17 mouse cellular contexts compared by ENCODE assay signal in genomic region chr4:31697769-31698505, GRCm38 (mm10).
DNase-seq lines count a peak whose midpoint lies in the region; ATAC-seq and TF ChIP-seq lines count a peak whose summit lies in the region.
"Had no signal": no experiment of that assay in that cellular context is flagged by ENCODE, and none has a peak within 500 bp of the region (broad histone marks: within the 10 kb centered on the region; RNA-seq: fewer than 3 reads in every experiment).

No protein-coding gene starts in this region.

- peak overlapping the region; percentile 63; the same call in 1 of the 2 replicates for H3K27ac ChIP-seq in kidney, postnatal 0 days
- H3K27ac ChIP-seq in embryonic facial prominence, embryonic 14.5 days (replicated peaks; ENCODE audit: low read depth, low read length), result no peak overlapping the region
- H3K27ac ChIP-seq in limb, embryonic 13.5 days, result no peak overlapping the region
- H3K27ac ChIP-seq: heart, embryonic 13.5 days; liver, embryonic 14.5 days had no signal

- no peaks in the 10 kb centered on the region for H3K36me3 ChIP-seq in kidney, postnatal 0 days (ENCODE audit: insufficient read depth, low read length)
- H3K36me3 ChIP-seq in embryonic facial prominence, embryonic 14.5 days (ENCODE audit: control insufficient read depth, insufficient read depth, low read length), result no peaks in the 10 kb centered on the region
- H3K36me3 ChIP-seq in limb, embryonic 13.5 days, result no peaks in the 10 kb centered on the region
- H3K36me3 ChIP-seq: heart, embryonic 13.5 days had no signal

- TF ChIP-seq CTCF in kidney, postnatal 0 days (IDR thresholded peaks at IDR 0.05; ENCODE audit: low read depth), result no peak

- DNase-seq in kidney, postnatal 0 days (ENCODE audit: low spot score), result peak; percentile 78
- DNase-seq in kidney, adult 18-20 months, result no peak
- DNase-seq in embryo, embryonic 10.5 days (ENCODE audit: low spot score), result peak; percentile 42
- peak; percentile 45 for DNase-seq in embryonic facial prominence, embryonic 14.5 days (ENCODE audit: low spot score)
- DNase-seq in frontal cortex, postnatal 25 days (ENCODE audit: low spot score in 2 of 2), result no peak
- no peak for DNase-seq in gastrocnemius, postnatal 10 days
- DNase-seq in lung, postnatal 25 days (ENCODE audit: low spot score), result no peak
- DNase-seq: adrenal gland, postnatal 36 days; cerebellum, postnatal 14 days; forebrain, postnatal 0 days; gastrocnemius, postnatal 36 days; kidney, postnatal 14 days; lung, postnatal 14 days; thymus, adult 18-20 months had no signal

- H3K4me1 ChIP-seq in kidney, postnatal 0 days (replicated peaks; ENCODE audit: insufficient read depth, low read length), result no peaks in the 10 kb centered on the region
- H3K4me1 ChIP-seq in embryonic facial prominence, embryonic 14.5 days (ENCODE audit: control insufficient read depth, insufficient read depth, low read length), result no peaks in the 10 kb centered on the region
- peaks cover 16% of the 10 kb centered on the region for H3K4me1 ChIP-seq in limb, embryonic 13.5 days
- H3K4me1 ChIP-seq: heart, embryonic 13.5 days had no signal

- 24% methylated on average over 9 of the region's 9 CpGs for WGBS in kidney, postnatal 0 days
- WGBS in embryonic facial prominence, embryonic 14.5 days, result 42% methylated on average over 9 of the region's 9 CpGs
- WGBS in limb, embryonic 13.5 days, result 13% methylated on average over 9 of the region's 9 CpGs

- H3K9me3 ChIP-seq in kidney, postnatal 0 days (replicated peaks; ENCODE audit: low read length), result no peaks in the 10 kb centered on the region
- no peaks in the 10 kb centered on the region for H3K9me3 ChIP-seq in embryonic facial prominence, embryonic 14.5 days (ENCODE audit: control insufficient read depth, low read length)
- H3K9me3 ChIP-seq in limb, embryonic 13.5 days, result no peaks in the 10 kb centered on the region; the same call in 1 of the 2 replicates
- H3K9me3 ChIP-seq: heart, embryonic 13.5 days had no signal

- ATAC-seq in kidney, postnatal 0 days (replicated peaks; ENCODE audit: low FRiP score, low read depth), result peak; percentile 74; the same call in 1 of the 2 replicates
- no peak; the same call in 1 of the 2 replicates for ATAC-seq in embryonic facial prominence, embryonic 14.5 days (ENCODE audit: low read depth)
- ATAC-seq in limb, embryonic 13.5 days (ENCODE audit: low FRiP score, low read depth), result peak; percentile 64
- ATAC-seq: forebrain, postnatal 0 days had no signal

- H3K4me2 ChIP-seq in kidney, postnatal 0 days (ENCODE audit: low read length), result no peak overlapping the region
- H3K4me2 ChIP-seq in embryonic facial prominence, embryonic 14.5 days (ENCODE audit: low read depth, low read length), result no peak overlapping the region
- H3K4me2 ChIP-seq in limb, embryonic 13.5 days (replicated peaks), result peak overlapping the region; percentile 27
- H3K4me2 ChIP-seq: heart, embryonic 13.5 days had no signal

- H3K9ac ChIP-seq in kidney, postnatal 0 days (ENCODE audit: low read depth, low read length), result no peak overlapping the region
- H3K9ac ChIP-seq in embryonic facial prominence, embryonic 14.5 days (ENCODE audit: low read depth, low read length), result no peak overlapping the region
- H3K9ac ChIP-seq in limb, embryonic 13.5 days, result no peak overlapping the region
- H3K9ac ChIP-seq: forebrain, postnatal 0 days; heart, embryonic 13.5 days; liver, embryonic 14.5 days had no signal

- no peaks in the 10 kb centered on the region for H3K27me3 ChIP-seq in kidney, postnatal 0 days (ENCODE audit: insufficient read depth, low read length)
- no peaks in the 10 kb centered on the region for H3K27me3 ChIP-seq in embryonic facial prominence, embryonic 14.5 days (replicated peaks; ENCODE audit: control insufficient read depth, insufficient read depth, low read length)
- H3K27me3 ChIP-seq in limb, embryonic 13.5 days, result no peaks in the 10 kb centered on the region
- H3K27me3 ChIP-seq: heart, embryonic 13.5 days had no signal

- no peak overlapping the region for H3K4me3 ChIP-seq in kidney, postnatal 0 days (replicated peaks; ENCODE audit: low read depth, low read length)
- H3K4me3 ChIP-seq in embryonic facial prominence, embryonic 14.5 days (ENCODE audit: low read depth, low read length), result no peak overlapping the region
- no peak overlapping the region for H3K4me3 ChIP-seq in limb, embryonic 13.5 days
- H3K4me3 ChIP-seq: heart, embryonic 13.5 days had no signal

Comparison
In these comparisons a context has a peak if more than half of its experiments do, and no peak if none do; other contexts are left out.
1. DNase-seq: peak in kidney, postnatal 0 days (single experiment), embryo, embryonic 10.5 days (single experiment) and embryonic facial prominence, embryonic 14.5 days (single experiment); none in kidney, adult 18-20 months (single experiment), frontal cortex, postnatal 25 days (0 of 2), gastrocnemius, postnatal 10 days (single experiment) and lung, postnatal 25 days (single experiment).